ENCODE assay signal across 1 mouse cellular context in genomic region chr6:29767813-29768660, GRCm38 (mm10).
A peak's percentile ranks its signal among the peaks of the same experiment; 100 is the strongest.
TF ChIP-seq lines count a peak whose summit lies in the region.

Gene Ahcyl2 (plus strand): TSS chr6:29768011.

TF ChIP-seq in CH12.LX, 34 proteins besides CTCF, POLR2A, EP300 and RAD21 (continued from another document):
- TF ChIP-seq MXI1 (IDR thresholded peaks at IDR 0.05; ENCODE audit: low read depth, low read length) (peak; percentile 91), ETS1 (conservative IDR thresholded peaks at IDR 0.05; ENCODE audit: low read depth, low read length) (peak; percentile 58), SIN3A (IDR thresholded peaks at IDR 0.05; ENCODE audit: low read length) (peak; percentile 77), GABPA (IDR thresholded peaks at IDR 0.05; ENCODE audit: insufficient replicate concordance, low read depth, low read length) (no peak), JUND (conservative IDR thresholded peaks at IDR 0.05; ENCODE audit: low read depth, low read length) (0 out of 2 replicates have a peak, but pooled peaks have one; percentile 39), SMC3 (IDR thresholded peaks at IDR 0.05; ENCODE audit: low read depth, low read length) (no peak), CHD2 (IDR thresholded peaks at IDR 0.05; ENCODE audit: low read length) (peak; percentile 18; the same call in 1 of the 2 replicates), ZKSCAN1 (IDR thresholded peaks at IDR 0.05; ENCODE audit: borderline replicate concordance, low read depth, low read length) (no peak), MAX (IDR thresholded peaks at IDR 0.05; ENCODE audit: low read length) (peak; percentile 97), ZC3H11A (IDR thresholded peaks at IDR 0.05; ENCODE audit: low read depth, low read length) (no peak), ZMIZ1 (IDR thresholded peaks at IDR 0.05; ENCODE audit: low read depth, low read length) (peak; percentile 64; the same call in 1 of the 2 replicates), IRF4 (IDR thresholded peaks at IDR 0.05; ENCODE audit: low read depth, low read length) (peak; percentile 27; the same call in 1 of the 2 replicates), ZNF384 (IDR thresholded peaks at IDR 0.05; ENCODE audit: low read depth, low read length) (no peak), MYC (IDR thresholded peaks at IDR 0.05; ENCODE audit: low read depth, low read length) (peak; percentile 90), E2F4 (IDR thresholded peaks at IDR 0.05; ENCODE audit: insufficient replicate concordance, low read depth, low read length) (no peak), USF2 (conservative IDR thresholded peaks at IDR 0.05; ENCODE audit: low read depth, low read length) (peak; percentile 87), MEF2A (IDR thresholded peaks at IDR 0.05; ENCODE audit: borderline replicate concordance, low read depth, low read length) (no peak), UBTF (IDR thresholded peaks at IDR 0.05; ENCODE audit: low read depth, low read length) (no peak), MAZ (IDR thresholded peaks at IDR 0.05; ENCODE audit: low read depth, low read length) (peak; percentile 58), CHD1 (IDR thresholded peaks at IDR 0.05; ENCODE audit: low read depth, low read length) (no peak), RCOR1 (conservative IDR thresholded peaks at IDR 0.05; ENCODE audit: low read depth, low read length) (no peak), JUN (IDR thresholded peaks at IDR 0.05; ENCODE audit: insufficient read depth, low read depth, low read length) (peak; percentile 6; the same call in 1 of the 2 replicates)
